Comparison of ENCODE assay signal across 7 mouse cellular contexts in genomic region chr17:33089220-33089949, GRCm38 (mm10). TPM values are rescaled to one million over a fixed set of nuclear protein-coding genes. Genes with fewer than 3 reads are reported as not detected.
A peak's percentile ranks its signal among the peaks of the same experiment; 100 is the strongest.
DNase-seq lines count a peak whose midpoint lies in the region; ATAC-seq lines count a peak whose summit lies in the region.

Zfp563 (plus strand) TSS chr17:33089310.

- 4% methylated on average over 34 of the region's 34 CpGs for WGBS in intestine, embryonic 15.5 days
- 4% methylated on average over 34 of the region's 34 CpGs for WGBS in midbrain, embryonic 10.5 days

- DNase-seq in adrenal gland, adult 2 months, result peak; percentile 97
- DNase-seq in embryo, embryonic 11.5 days (ENCODE audit: low read depth, low spot score), result peak; percentile 80
- DNase-seq in gastrocnemius, postnatal 36 days, result peak; percentile 93 to 96
- DNase-seq in left cerebral cortex, postnatal 25 days (ENCODE audit: low spot score in 2 of 2), result peak; percentile 95 to 96
- DNase-seq in midbrain, embryonic 10.5 days (ENCODE audit: low spot score), result peak; percentile 93
- DNase-seq in right cerebral cortex, postnatal 4 days, result peak; percentile 86

- H3K4me3 ChIP-seq in intestine, embryonic 15.5 days (replicated peaks), result peak within 1 kb of the TSS; percentile 69
- peak within 1 kb of the TSS; percentile 65 for H3K4me3 ChIP-seq in midbrain, embryonic 10.5 days

- H3K36me3 ChIP-seq in intestine, embryonic 15.5 days, result no peaks in the 10 kb centered on the region
- no peaks in the 10 kb centered on the region for H3K36me3 ChIP-seq in midbrain, embryonic 10.5 days

- H3K4me2 ChIP-seq in intestine, embryonic 15.5 days (replicated peaks), result peak within 1 kb of the TSS; percentile 73

- no peaks in the 10 kb centered on the region for H3K27me3 ChIP-seq in intestine, embryonic 15.5 days (replicated peaks)
- H3K27me3 ChIP-seq in midbrain, embryonic 10.5 days (ENCODE audit: low read depth, poor library complexity, severe bottlenecking), result no peaks in the 10 kb centered on the region

- intact Hi-C loops in gastrocnemius, postnatal 36 days (cut with DNase I), result no loop called here
- intact Hi-C loops in left cerebral cortex, postnatal 25 days (cut with DNase I), result loop anchor here (5.0 kb wide), 1 partner anchor 97 kb away; the partner anchor contains the start of gene Zfp952

- peak; percentile 90 for ATAC-seq in intestine, embryonic 15.5 days

- H3K9me3 ChIP-seq in intestine, embryonic 15.5 days, result no peaks in the 10 kb centered on the region
- H3K9me3 ChIP-seq in midbrain, embryonic 10.5 days (replicated peaks), result no peaks in the 10 kb centered on the region

- H3K27ac ChIP-seq in intestine, embryonic 15.5 days, result peak within 1 kb of the TSS; percentile 90
- peak within 1 kb of the TSS; percentile 91 for H3K27ac ChIP-seq in midbrain, embryonic 10.5 days (replicated peaks)

- peak within 1 kb of the TSS; percentile 64 for H3K9ac ChIP-seq in intestine, embryonic 15.5 days

- peaks cover 3% of the 10 kb centered on the region; the same call in 1 of the 2 replicates for H3K4me1 ChIP-seq in intestine, embryonic 15.5 days (replicated peaks)
- peaks cover 27% of the 10 kb centered on the region for H3K4me1 ChIP-seq in midbrain, embryonic 10.5 days

RNA-seq across cellular contexts. Expression of gene Zfp563, which starts in this region (rescaled TPM):
- 10 to 100 TPM in 1 of 2 experiments, 1 to 10 TPM in 1; 7.9 to 13.2 TPM for total RNA-seq in adrenal gland, adult 2 months (2021)
- polyA plus RNA-seq in adrenal gland, adult 2 months (2012; rRNA removed), result 0.37 and 0.58 TPM in 2 replicates
- total RNA-seq in gastrocnemius, postnatal 36 days (2021), result 1 to 10 TPM; 3.1 to 4.8 TPM
- polyA plus RNA-seq in intestine, embryonic 15.5 days (2015; fragmentation: Nextera tagmentation; extraction: Ambion mirVana), result 4.1 and 7.8 TPM in 2 replicates
- 10 to 100 TPM; 17.5 to 19.5 TPM for total RNA-seq in left cerebral cortex, postnatal 25 days (2021)
- 6.6 and 8.1 TPM in 2 replicates for polyA plus RNA-seq in midbrain, embryonic 10.5 days (2016; fragmentation: Nextera tagmentation; extraction: Ambion mirVana)

Comparison
In these comparisons a context has a peak if more than half of its experiments do, and no peak if none do; other contexts are left out.
1. Peak in every context shown above with its lines: DNase-seq, ATAC-seq, H3K4me3 ChIP-seq and H3K27ac ChIP-seq.